Comparison of ENCODE assay signal across 13 mouse cellular contexts in genomic region chr6:123574698-123575097, GRCm38 (mm10). TPM values are rescaled to one million over a fixed set of nuclear protein-coding genes. Genes with fewer than 3 reads are reported as not detected.
"Had no signal": no experiment of that assay in that cellular context is flagged by ENCODE, and none has a peak within 500 bp of the region (broad histone marks: within the 10 kb centered on the region; RNA-seq: fewer than 3 reads in every experiment).

No protein-coding gene starts in this region.

RNA-seq across cellular contexts. Expression of gene Vmn2r21, which starts 41.5 kb away (rescaled TPM):
- polyA plus RNA-seq: neural tube, embryonic 13.5 days; neural tube, embryonic 14.5 days; neural tube, embryonic 15.5 days; small intestine, adult 2 months; spleen, adult 2 months; stomach, embryonic 14.5 days; stomach, embryonic 15.5 days; stomach, embryonic 16.5 days; stomach, postnatal 0 days; testis, adult 2 months; thymus, adult 2 months; thymus, postnatal 0 days; urinary bladder, adult 2 months had no signal
